Mouse (Mus musculus) heart, embryonic 12.5 days (tissue): ENCODE measurements around the gene Snx21. TPM values are rescaled to one million over a fixed set of nuclear protein-coding genes. Genes with fewer than 3 reads are reported as not detected.

Source experiments
- ATAC-seq: fragments of 200-750 bp; cut with Nextera tagmentation; 2 replicates; pipeline ENCODE4 v1.8.0; 2017; ENCODE audit warnings: moderate TSS enrichment, moderate library complexity; ENCODE audit not compliant: insufficient number of reproducible peaks, low FRiP score
- H3K27ac ChIP-seq: fragments of 300-500 bp; sonication (generic); 2 replicates; pipeline ENCODE4 v1.5.1; 2016; ENCODE audit warnings: mild to moderate bottlenecking, moderate library complexity; ENCODE audit not compliant: poor library complexity, severe bottlenecking
- H3K27me3 ChIP-seq: fragments of 300-500 bp; sonication (generic); replicated peaks from 2 replicates; pipeline ENCODE4 v1.6.1; 2016; ENCODE audit warnings: mild to moderate bottlenecking, moderate library complexity
- H3K36me3 ChIP-seq: fragments of 300-500 bp; sonication (generic); 2 replicates; pipeline ENCODE4 v1.6.1; 2016; ENCODE audit warnings: mild to moderate bottlenecking, moderate library complexity
- H3K4me1 ChIP-seq: fragments of 300-500 bp; sonication (generic); replicated peaks from 2 replicates; pipeline ENCODE4 v1.6.1; 2016; ENCODE audit warnings: mild to moderate bottlenecking
- H3K4me2 ChIP-seq: fragments of 300-500 bp; sonication (generic); 2 replicates; pipeline ENCODE4 v1.6.1; 2016; ENCODE audit warnings: mild to moderate bottlenecking, moderate library complexity
- H3K4me3 ChIP-seq: fragments of 300-500 bp; sonication (generic); 2 replicates; pipeline ENCODE4 v1.5.1; 2016; ENCODE audit warnings: mild to moderate bottlenecking
- H3K9ac ChIP-seq: fragments of 300-500 bp; sonication (generic); 2 replicates; pipeline ENCODE4 v1.6.1; 2016; ENCODE audit warnings: mild to moderate bottlenecking, moderate library complexity
- H3K9me3 ChIP-seq: fragments of 300-500 bp; sonication (generic); replicated peaks from 2 replicates; pipeline ENCODE4 v1.6.1; 2016; ENCODE audit warnings: mild to moderate bottlenecking, moderate library complexity
- WGBS: fragments of 180-500 bp; shearing (Covaris S2); methylation state at CpG from one replicate; pipeline ENCODE4 v1.1.7; 2016; 5-methylcytosine and 5-hydroxymethylcytosine counted together
- polyA plus RNA-seq: library from polyadenylated mRNA; unstranded; fragments of >200 nt; fragmentation: Nextera tagmentation; extraction: Ambion mirVana; gene quantifications from 2 replicates; pipeline ENCODE4 v1.2.1, GENCODE M21; 2016

The Snx21 gene
- polyA plus RNA-seq, 1 experiment from 2014 or later = 31.7 TPM

DNA sequence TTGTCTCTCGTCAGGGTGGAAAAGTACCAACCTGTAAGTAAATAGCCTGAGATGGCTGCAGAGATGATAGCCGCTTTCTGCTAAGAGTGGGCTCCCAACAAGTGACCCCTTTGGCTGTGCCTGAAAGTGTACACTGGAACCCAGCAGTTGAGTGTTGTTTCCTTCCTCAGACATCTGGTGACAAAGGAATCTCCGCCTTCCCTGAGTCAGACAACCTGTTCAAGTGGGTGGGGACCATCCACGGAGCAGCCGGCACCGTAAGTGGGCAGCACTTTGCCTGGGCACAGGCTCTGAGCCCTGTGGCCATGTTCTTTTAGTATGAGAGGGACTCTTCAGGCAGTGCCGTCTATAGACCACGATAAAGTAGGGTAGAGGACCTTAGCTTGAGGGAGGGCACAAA is 14.5 kb upstream of the Snx21 start:
- Histone ChIP-seq H3K27ac (no peak overlapping the region), H3K4me3 (peak overlapping the region; percentile 88), H3K4me1 (peaks cover 32% of the 10 kb centered on the region), H3K9ac (peak overlapping the region; percentile 85), H3K9me3 (no peaks in the 10 kb centered on the region), H3K36me3 (peaks cover 47% of the 10 kb centered on the region), H3K27me3 (no peaks in the 10 kb centered on the region), H3K4me2 (peak overlapping the region; percentile 95)
- WGBS = 69% methylated on average over 8 of the region's 8 CpGs
- ATAC-seq = no peak

DNA sequence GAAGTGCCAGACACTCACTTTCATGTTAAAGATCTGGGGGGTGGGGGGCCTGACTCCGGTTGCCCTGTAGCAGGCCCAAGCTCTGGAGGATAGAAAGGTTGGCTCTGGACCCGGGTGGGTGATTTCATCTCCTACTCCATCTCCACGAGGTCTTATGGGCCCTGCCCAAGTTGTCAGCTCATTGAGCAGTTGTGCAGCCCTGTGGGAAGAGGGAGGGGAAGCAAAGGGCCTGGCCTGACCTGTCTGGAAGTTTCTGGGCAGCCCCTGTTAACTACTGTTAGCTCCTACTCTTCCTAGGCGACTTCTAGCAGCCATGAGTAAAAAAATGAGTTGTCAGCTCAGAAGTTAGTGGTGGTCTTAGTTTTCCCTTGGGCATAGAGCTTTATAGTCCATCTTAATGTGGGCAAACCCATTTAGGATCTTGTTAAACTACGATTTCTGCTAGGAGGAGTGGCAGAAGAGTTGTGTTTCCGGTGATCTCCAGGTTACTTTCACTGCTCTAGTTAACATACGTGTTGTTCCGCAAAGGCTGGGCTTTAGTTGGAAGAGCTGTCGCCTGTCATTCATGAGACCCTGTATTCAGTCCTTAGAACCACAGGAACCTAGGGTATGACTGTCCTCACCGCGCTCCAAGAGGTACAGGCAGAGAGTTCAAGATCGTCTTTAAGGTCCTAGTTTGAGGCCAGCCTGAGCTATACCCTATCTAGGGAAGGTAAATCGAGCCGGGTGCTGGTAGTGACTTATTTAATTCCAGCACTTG is 12.2 kb upstream of the Snx21 start:
- no peak overlapping the region for H3K27ac ChIP-seq
- H3K36me3 ChIP-seq = peaks cover 24% of the 10 kb centered on the region
- H3K4me2 ChIP-seq = no peak overlapping the region
- no peak for ATAC-seq
- no peak overlapping the region for H3K4me3 ChIP-seq
- peaks cover 26% of the 10 kb centered on the region for H3K4me1 ChIP-seq
- H3K9me3 ChIP-seq = no peaks in the 10 kb centered on the region; the same call in 1 of the 2 replicates
- peaks cover 13% of the 10 kb centered on the region; the same call in 1 of the 2 replicates for H3K27me3 ChIP-seq
- H3K9ac ChIP-seq = no peak overlapping the region
- 77% methylated on average over 14 of the region's 14 CpGs for WGBS

- WGBS = 64% methylated on average over 5 of the region's 5 CpGs
- Histone ChIP-seq H3K9me3 (no peaks in the 10 kb centered on the region; the same call in 1 of the 2 replicates), H3K27ac (no peak overlapping the region), H3K36me3 (peaks cover 24% of the 10 kb centered on the region), H3K4me2 (no peak overlapping the region), H3K9ac (no peak overlapping the region), H3K27me3 (peaks cover 13% of the 10 kb centered on the region; the same call in 1 of the 2 replicates), H3K4me3 (no peak overlapping the region), H3K4me1 (peaks cover 25% of the 10 kb centered on the region)
- ATAC-seq = no peak
Observed at GRCm38 (mm10) chr2:164773989-164774364, 11.6 kb upstream of the Snx21 start.

GRCm38 (mm10) chr2:164776130-164776529 is 9.5 kb upstream of the Snx21 start:
- no peak overlapping the region for H3K4me2 ChIP-seq
- H3K27me3 ChIP-seq = peaks cover 13% of the 10 kb centered on the region; the same call in 1 of the 2 replicates
- H3K9ac ChIP-seq = no peak overlapping the region
- peaks cover 15% of the 10 kb centered on the region for H3K4me1 ChIP-seq
- H3K36me3 ChIP-seq = peaks cover 23% of the 10 kb centered on the region
- H3K4me3 ChIP-seq = no peak overlapping the region
- 80% methylated on average over 6 of the region's 6 CpGs for WGBS
- ATAC-seq = no peak
- H3K9me3 ChIP-seq = no peaks in the 10 kb centered on the region; the same call in 1 of the 2 replicates
- H3K27ac ChIP-seq = no peak overlapping the region

- no peak overlapping the region for H3K4me3 ChIP-seq
- no peaks in the 10 kb centered on the region; the same call in 1 of the 2 replicates for H3K9me3 ChIP-seq
- H3K4me1 ChIP-seq = peaks cover 8% of the 10 kb centered on the region
- peaks cover 16% of the 10 kb centered on the region for H3K36me3 ChIP-seq
- H3K9ac ChIP-seq = no peak overlapping the region
- peaks cover 13% of the 10 kb centered on the region; the same call in 1 of the 2 replicates for H3K27me3 ChIP-seq
- no peak for ATAC-seq
- no peak overlapping the region for H3K27ac ChIP-seq
- WGBS = 60% methylated on average over 17 of the region's 17 CpGs
- no peak overlapping the region for H3K4me2 ChIP-seq
Observed at GRCm38 (mm10) chr2:164776801-164777200, 8.8 kb upstream of the Snx21 start.

DNA sequence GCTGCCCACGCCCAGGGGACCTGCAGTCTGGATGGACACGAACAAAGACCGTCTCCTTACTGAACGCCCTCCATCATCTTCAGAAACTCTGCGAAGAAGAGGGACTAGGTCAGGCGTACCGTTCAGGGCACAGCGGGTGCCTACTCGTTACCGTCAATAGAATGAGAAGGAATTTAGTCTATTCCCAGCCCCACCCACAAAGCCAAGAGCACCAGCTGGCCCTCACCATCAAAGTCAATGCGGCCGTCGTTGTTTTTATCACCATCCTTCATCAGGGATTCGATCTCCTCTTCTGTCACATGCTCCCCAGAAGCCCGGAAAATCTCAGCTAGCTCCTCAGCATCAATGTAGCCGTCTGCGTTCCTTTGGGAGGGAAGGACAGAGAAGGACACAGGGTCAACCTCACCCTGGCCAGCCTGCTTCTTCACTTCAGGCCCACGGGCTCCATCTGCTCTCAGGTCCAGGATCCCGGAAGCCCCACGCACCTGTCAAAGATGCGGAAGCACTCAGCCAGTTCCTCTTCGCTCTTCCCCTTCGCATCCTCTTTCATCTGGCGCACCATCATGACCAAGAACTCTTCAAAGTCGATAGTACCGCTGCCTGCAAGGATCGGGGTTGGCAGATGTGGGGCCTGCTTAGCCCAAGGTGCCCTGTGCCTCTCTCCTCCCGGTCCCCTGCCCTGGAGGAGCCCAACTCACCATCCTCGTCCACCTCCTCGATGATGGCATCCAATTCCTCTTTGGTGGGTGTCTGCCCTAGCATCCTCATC is 8.2 kb upstream of the Snx21 start:
- Histone ChIP-seq H3K4me1 (peaks cover 2% of the 10 kb centered on the region), H3K36me3 (peaks cover 10% of the 10 kb centered on the region), H3K4me3 (no peak overlapping the region), H3K4me2 (no peak overlapping the region), H3K9ac (no peak overlapping the region), H3K27me3 (peaks cover 13% of the 10 kb centered on the region; the same call in 1 of the 2 replicates), H3K27ac (no peak overlapping the region), H3K9me3 (no peaks in the 10 kb centered on the region; the same call in 1 of the 2 replicates)
- 76% methylated on average over 30 of the region's 30 CpGs for WGBS
- no peak for ATAC-seq

DNA sequence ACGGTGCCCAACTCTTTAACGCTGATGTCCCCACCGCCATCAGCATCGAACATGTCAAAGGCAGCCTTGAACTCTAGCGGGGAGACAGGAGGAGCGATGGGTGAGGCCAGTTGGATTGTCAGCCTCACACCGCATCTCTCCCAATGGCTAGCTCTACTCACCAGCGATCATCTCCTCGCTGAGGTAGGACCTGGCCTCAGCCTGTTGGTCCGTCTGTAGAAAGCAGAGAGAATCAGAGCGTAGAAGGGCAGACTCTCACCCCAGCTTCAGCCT is 7.7 kb upstream of the Snx21 start:
- H3K4me1 ChIP-seq = no peaks in the 10 kb centered on the region
- H3K36me3 ChIP-seq = peaks cover 5% of the 10 kb centered on the region
- no peak for ATAC-seq
- no peak overlapping the region for H3K4me2 ChIP-seq
- no peak overlapping the region for H3K4me3 ChIP-seq
- no peaks in the 10 kb centered on the region; the same call in 1 of the 2 replicates for H3K9me3 ChIP-seq
- H3K9ac ChIP-seq = no peak overlapping the region
- 86% methylated on average over 11 of the region's 11 CpGs for WGBS
- no peak overlapping the region for H3K27ac ChIP-seq
- peaks cover 13% of the 10 kb centered on the region; the same call in 1 of the 2 replicates for H3K27me3 ChIP-seq

GRCm38 (mm10) chr2:164778809-164779208 is 6.8 kb upstream of the Snx21 start:
- WGBS = 71% methylated on average over 7 of the region's 7 CpGs
- H3K4me2 ChIP-seq = no peak overlapping the region
- H3K9ac ChIP-seq = no peak overlapping the region
- no peaks in the 10 kb centered on the region for H3K36me3 ChIP-seq
- no peak overlapping the region for H3K4me3 ChIP-seq
- no peak overlapping the region for H3K27ac ChIP-seq
- no peaks in the 10 kb centered on the region; the same call in 1 of the 2 replicates for H3K9me3 ChIP-seq
- ATAC-seq = no peak
- no peaks in the 10 kb centered on the region for H3K4me1 ChIP-seq
- peaks cover 13% of the 10 kb centered on the region; the same call in 1 of the 2 replicates for H3K27me3 ChIP-seq

DNA sequence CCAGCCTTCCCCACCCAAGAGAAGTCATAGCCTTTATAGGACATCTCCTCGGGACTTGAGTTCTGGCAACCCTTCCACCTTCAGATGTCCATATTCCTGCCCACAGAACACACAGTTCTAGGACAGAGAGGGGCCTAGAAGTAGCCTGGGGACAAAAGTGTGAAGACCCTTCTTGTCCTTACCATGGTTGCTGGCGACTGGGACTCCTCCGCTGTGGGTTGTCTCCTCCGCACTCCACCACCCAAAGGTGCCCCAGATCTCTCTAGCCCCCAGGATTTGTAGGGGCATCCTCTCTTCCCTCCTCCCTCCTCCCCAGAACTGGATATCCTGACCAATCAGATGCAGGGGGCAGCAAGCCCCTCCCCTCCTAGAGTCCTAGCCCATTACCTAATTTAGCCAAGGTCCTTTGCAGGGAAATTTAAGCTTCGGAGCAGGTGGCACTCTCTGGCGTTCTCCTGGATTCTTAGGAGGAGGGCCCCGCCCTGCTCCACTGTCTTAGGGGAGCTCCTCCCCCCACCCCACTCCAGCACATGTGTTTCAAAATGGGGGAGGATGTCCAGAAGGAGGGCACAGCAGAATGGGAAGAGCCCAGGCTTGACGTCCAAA is 6.0 kb upstream of the Snx21 start, which contains the start of gene Tnnc2:
Gene Tnnc2 (minus strand): TSS at position 487 of the 606 bp plus-strand sequence.
- H3K36me3 ChIP-seq = no peaks in the 10 kb centered on the region

GRCm38 (mm10) chr2:164781876-164782275 is 3.7 kb upstream of the Snx21 start:
- WGBS = 55% methylated on average over 4 of the region's 4 CpGs
- Histone ChIP-seq H3K4me1 (peaks cover 11% of the 10 kb centered on the region), H3K9ac (no peak overlapping the region), H3K9me3 (no peaks in the 10 kb centered on the region; the same call in 1 of the 2 replicates), H3K4me3 (no peak overlapping the region), H3K4me2 (no peak overlapping the region), H3K27me3 (peaks cover 7% of the 10 kb centered on the region; the same call in 1 of the 2 replicates), H3K27ac (no peak overlapping the region), H3K36me3 (no peaks in the 10 kb centered on the region)
- ATAC-seq = no peak

More for the DNA sequence above, 6.0 kb upstream of the Snx21 start, which contains the start of gene Tnnc2:
- no peak for ATAC-seq
- Histone ChIP-seq H3K4me2 (no peak within 1 kb of the TSS), H3K9ac (no peak within 1 kb of the TSS), H3K4me3 (no peak within 1 kb of the TSS), H3K27me3 (peaks cover 13% of the 10 kb centered on the region; the same call in 1 of the 2 replicates), H3K9me3 (no peaks in the 10 kb centered on the region; the same call in 1 of the 2 replicates), H3K27ac (no peak within 1 kb of the TSS), H3K4me1 (peaks cover 1% of the 10 kb centered on the region)
- 65% methylated on average over 8 of the region's 8 CpGs for WGBS
